Mouse (Mus musculus) liver, embryonic 14.5 days (tissue): Measurements from ENCODE around the gene Tango6. TPM values are rescaled to one million over a fixed set of nuclear protein-coding genes. Genes with fewer than 3 reads are reported as not detected.
A peak's percentile ranks its signal among the peaks of the same experiment; 100 is the strongest.

Source experiments
- ATAC-seq: fragments of 200-750 bp; cut with Nextera tagmentation; 2 replicates; pipeline ENCODE4 v1.8.0; 2017; ENCODE audit warnings: moderate number of reproducible peaks, mild to moderate bottlenecking, moderate library complexity; ENCODE audit not compliant: insufficient read depth
- DNase-seq, 3 experiments: peaks; one replicate each; pipeline ENCODE4 v3.0.0-alpha.2; 2012 to 2013; ENCODE audit warnings: low read depth in 3 of 3, low spot score in 3 of 3
- H3K27ac ChIP-seq: fragments of 300-500 bp; sonication (generic); 2 replicates; pipeline ENCODE4 v1.5.1; 2014; ENCODE audit warnings: moderate library complexity, mild to moderate bottlenecking, control low read depth, inconsistent platforms
- H3K27me3 ChIP-seq: fragments of 300-500 bp; sonication (generic); 2 replicates; pipeline ENCODE4 v1.6.1; 2014; ENCODE audit warnings: mild to moderate bottlenecking, low read length, moderate library complexity; ENCODE audit not compliant: control insufficient read depth, insufficient read depth
- H3K36me3 ChIP-seq: fragments of 300-500 bp; sonication (generic); replicated peaks from 2 replicates; pipeline ENCODE4 v1.6.1; 2014; ENCODE audit warnings: low read depth; ENCODE audit not compliant: control insufficient read depth, insufficient read depth
- H3K4me1 ChIP-seq, 2 experiments: fragments of 200-500 bp in 1 of 2; fragments of 300-500 bp in 1 of 2; sonication (generic) in 1 of 2; replicated peaks; 2 replicates each; pipeline ENCODE4 v1.6.1; 2012 to 2014; ENCODE audit warnings: antibody characterized with exemption in 1 of 2, inconsistent platforms in 1 of 2, low read length in 1 of 2; ENCODE audit not compliant: control insufficient read depth in 2 of 2, insufficient read depth in 2 of 2
- H3K4me2 ChIP-seq: fragments of 300-500 bp; sonication (generic); 2 replicates; pipeline ENCODE4 v1.6.1; 2014; ENCODE audit warnings: low read depth, mild to moderate bottlenecking, control low read depth, moderate library complexity
- H3K4me3 ChIP-seq, 2 experiments: fragments of 200-500 bp in 1 of 2; fragments of 300-500 bp in 1 of 2; sonication (generic) in 1 of 2; 2 replicates each; pipeline ENCODE4 v1.5.1; 2012 to 2014; ENCODE audit warnings: low read depth in 2 of 2, low read length in 2 of 2, mild to moderate bottlenecking in 2 of 2, control low read depth in 1 of 2, inconsistent platforms in 1 of 2, moderate library complexity in 1 of 2; ENCODE audit not compliant: insufficient read depth in 1 of 2
- H3K9ac ChIP-seq: fragments of 300-500 bp; sonication (generic); replicated peaks from 2 replicates; pipeline ENCODE4 v1.6.1; 2014; ENCODE audit warnings: mild to moderate bottlenecking, control low read depth, moderate library complexity
- H3K9me3 ChIP-seq: fragments of 300-500 bp; sonication (generic); 2 replicates; pipeline ENCODE4 v1.6.1; 2016; ENCODE audit warnings: low read length, mixed read lengths; ENCODE audit not compliant: control insufficient read depth
- CTCF ChIP-seq: IDR thresholded peaks from 2 replicates; pipeline ENCODE4 v1.5.1; 2016; ENCODE audit warnings: antibody characterized with exemption, low read depth, control low read depth
- EP300 ChIP-seq: IDR thresholded peaks from 2 replicates; pipeline ENCODE4 v1.6.1; 2016; ENCODE audit warnings: antibody characterized with exemption, low read depth
- WGBS: fragments of 180-500 bp; shearing (Covaris S2); extraction: QIAGEN DNeasy Blood & Tissue Kit; methylation state at CpG from one replicate; pipeline ENCODE4 v1.1.7; 2014; ENCODE audit not compliant: insufficient replicate concordance; 5-methylcytosine and 5-hydroxymethylcytosine counted together
- polyA plus RNA-seq, 2 experiments: library from polyadenylated mRNA; depleted of rRNA in 1 of 2; stranded (reverse) in 1 of 2; unstranded in 1 of 2; fragments of >200 nt; fragmentation: Nextera tagmentation in 1 of 2; extraction: Ambion mirVana in 1 of 2; gene quantifications; 2 replicates each; pipeline versions ENCODE4 v1.2.1 to v1.2.3; 2012 to 2014

Tango6 gene
- polyA plus RNA-seq, 2 experiments: 1.7 to 2.6 TPM

GRCm38 (mm10) chr8:106893481-106894156, 210.8 kb downstream of the Tango6 start, which contains the start of gene Utp4:
Gene Utp4, plus strand, starts transcription at chr8:106893636.
- DNase-seq (peak; percentile 69 to 74 (median 73)), ATAC-seq (peak; percentile 94)
- Histone ChIP-seq H3K27ac (peak within 1 kb of the TSS; percentile 12), H3K36me3 (peaks cover 25% of the 10 kb centered on the region), H3K9ac (peak within 1 kb of the TSS; percentile 84), H3K4me2 (peak within 1 kb of the TSS; percentile 87), H3K4me1 (peaks cover 7 to 8% of the 10 kb centered on the region in 2 experiments), H3K9me3 (no peaks in the 10 kb centered on the region), H3K4me3 (peak within 1 kb of the TSS; percentile 71 to 92), H3K27me3 (no peaks in the 10 kb centered on the region)
- WGBS: under 1% methylated on average over 63 of the region's 63 CpGs
- TF ChIP-seq EP300 (no peak), CTCF (no peak)

GRCm38 (mm10) chr8:106899473-106899872, 216.6 kb downstream of the Tango6 start:
- no peak overlapping the region for H3K9ac ChIP-seq
- 86% methylated on average over 5 of the region's 5 CpGs for WGBS
- peaks cover 0 to 4% of the 10 kb centered on the region in 2 experiments; a peak in 2 of 4 replicates for H3K4me1 ChIP-seq
- H3K27me3 ChIP-seq: no peaks in the 10 kb centered on the region
- TF ChIP-seq CTCF (no peak), EP300 (no peak)
- H3K27ac ChIP-seq: no peak overlapping the region
- no peaks in the 10 kb centered on the region for H3K9me3 ChIP-seq
- no peak for DNase-seq
- H3K4me2 ChIP-seq: no peak overlapping the region
- peaks cover 46% of the 10 kb centered on the region for H3K36me3 ChIP-seq
- no peak overlapping the region for H3K4me3 ChIP-seq
- ATAC-seq: no peak

Other genes with a start within 250 kb of the Tango6 start
- not detected in 2 replicates for gene 6030452D12Rik, start 182.5 kb upstream of the Tango6 start, polyA plus RNA-seq (2012; rRNA removed)
- not detected in 2 replicates for gene 6030452D12Rik, start 182.5 kb upstream of the Tango6 start, polyA plus RNA-seq (2014; fragmentation: Nextera tagmentation; extraction: Ambion mirVana)
- gene Cdh3, start 172.2 kb upstream of the Tango6 start, polyA plus RNA-seq (2012; rRNA removed): 1.4 TPM in 2 replicates
- gene Cdh3, start 172.2 kb upstream of the Tango6 start, polyA plus RNA-seq (2014; fragmentation: Nextera tagmentation; extraction: Ambion mirVana): 0.60 and 0.62 TPM in 2 replicates
- gene Gm10073, start 109.6 kb upstream of the Tango6 start, polyA plus RNA-seq (2012; rRNA removed): 61.5 and 76.5 TPM in 2 replicates
- gene Gm10073, start 109.6 kb upstream of the Tango6 start, polyA plus RNA-seq (2014; fragmentation: Nextera tagmentation; extraction: Ambion mirVana): 8.8 and 12.3 TPM in 2 replicates
- 9.6 and 11.4 TPM in 2 replicates for gene Cdh1, start 79.7 kb upstream of the Tango6 start, polyA plus RNA-seq (2012; rRNA removed)
- 13.7 and 14.8 TPM in 2 replicates for gene Cdh1, start 79.7 kb upstream of the Tango6 start, polyA plus RNA-seq (2014; fragmentation: Nextera tagmentation; extraction: Ambion mirVana)
- gene Has3, start 187.2 kb downstream of the Tango6 start, polyA plus RNA-seq (2012; rRNA removed): 0.02 and 0.08 TPM in 2 replicates
- 0.04 TPM in 1 of 2 replicates, not detected in the other for gene Has3, start 187.2 kb downstream of the Tango6 start, polyA plus RNA-seq (2014; fragmentation: Nextera tagmentation; extraction: Ambion mirVana)
- 23.4 and 27.3 TPM in 2 replicates for gene Utp4, start 210.6 kb downstream of the Tango6 start, polyA plus RNA-seq (2012; rRNA removed)
- 35.1 and 35.3 TPM in 2 replicates for gene Utp4, start 210.6 kb downstream of the Tango6 start, polyA plus RNA-seq (2014; fragmentation: Nextera tagmentation; extraction: Ambion mirVana)